Comparison of ENCODE assay signal across 27 mouse cellular contexts in the genomic region with DNA sequence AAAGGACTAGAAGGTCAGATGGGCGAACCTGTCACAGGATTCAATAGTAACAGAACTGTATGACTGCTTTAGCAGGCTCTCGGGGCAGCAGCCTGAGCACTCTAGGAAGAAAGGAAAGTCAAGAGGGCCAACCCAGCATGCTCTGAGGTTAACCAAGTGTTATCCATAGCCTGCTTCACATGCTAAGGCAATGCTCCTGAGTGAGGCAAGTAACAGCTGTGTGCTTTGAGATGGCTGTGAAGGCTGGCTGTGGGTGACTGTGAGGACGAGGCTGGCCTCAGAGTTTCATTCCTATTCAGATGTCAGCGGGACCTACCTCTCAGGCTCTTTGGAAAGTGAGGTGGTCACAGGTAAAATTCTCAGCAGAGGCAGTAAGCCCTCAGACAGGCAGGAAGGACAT. TPM values are rescaled to one million over a fixed set of nuclear protein-coding genes. Genes with fewer than 3 reads are reported as not detected.
DNase-seq lines count a peak whose midpoint lies in the region; ATAC-seq and TF ChIP-seq lines count a peak whose summit lies in the region.
"Had no signal": no experiment of that assay in that cellular context is flagged by ENCODE, and none has a peak within 500 bp of the region (broad histone marks: within the 10 kb centered on the region; RNA-seq: fewer than 3 reads in every experiment).

No protein-coding gene starts in this region.

- ATAC-seq in intestine, postnatal 0 days = no peak
- no peak for ATAC-seq in intestine, embryonic 16.5 days
- 0 out of 2 replicates have a peak, but pooled peaks have one; percentile 13 for ATAC-seq in liver, embryonic 15.5 days (ENCODE audit: insufficient read depth)
- ATAC-seq: forebrain, embryonic 16.5 days; hindbrain, postnatal 0 days; inflammation-experienced regulatory T-cells, adult 6 months had no signal

- 0 out of 2 replicates have a peak overlapping the region, but pooled peaks have one; percentile 17 for H3K27ac ChIP-seq in intestine, postnatal 0 days (ENCODE audit: low read depth, low read length)
- no peak overlapping the region for H3K27ac ChIP-seq in intestine, embryonic 16.5 days (ENCODE audit: low read length)
- H3K27ac ChIP-seq in liver, embryonic 15.5 days (replicated peaks) = no peak overlapping the region
- H3K27ac ChIP-seq in embryonic fibroblast, embryonic 13.5 days (ENCODE audit: insufficient read depth, low read length) = peak overlapping the region; percentile 39
- no peak overlapping the region for H3K27ac ChIP-seq in cerebellum, adult 2 months (ENCODE audit: insufficient read depth, low read length)
- H3K27ac ChIP-seq: forebrain, embryonic 12.5 days; heart, adult 2 months; heart, embryonic 10.5 days; heart, embryonic 13.5 days; hindbrain, embryonic 14.5 days; hindbrain, postnatal 0 days had no signal

- no peaks in the 10 kb centered on the region for H3K27me3 ChIP-seq in intestine, postnatal 0 days (replicated peaks; ENCODE audit: control insufficient read depth, insufficient read depth, low read length)
- no peaks in the 10 kb centered on the region for H3K27me3 ChIP-seq in intestine, embryonic 16.5 days (replicated peaks; ENCODE audit: control insufficient read depth, insufficient read depth, low read length)
- H3K27me3 ChIP-seq in liver, embryonic 15.5 days = no peaks in the 10 kb centered on the region
- H3K27me3 ChIP-seq in cerebellum, adult 2 months (ENCODE audit: control insufficient read depth, insufficient read depth, low read length) = no peaks in the 10 kb centered on the region
- H3K27me3 ChIP-seq: CH12.LX; forebrain, embryonic 12.5 days; heart, embryonic 13.5 days had no signal

- peaks cover 14% of the 10 kb centered on the region for H3K36me3 ChIP-seq in intestine, postnatal 0 days (ENCODE audit: control insufficient read depth, insufficient read depth)
- H3K36me3 ChIP-seq in intestine, embryonic 16.5 days (ENCODE audit: control insufficient read depth, insufficient read depth, low read length) = peaks cover 5% of the 10 kb centered on the region; the same call in 1 of the 2 replicates
- H3K36me3 ChIP-seq in liver, embryonic 15.5 days (replicated peaks) = peaks cover 59% of the 10 kb centered on the region

- no peak overlapping the region for H3K4me3 ChIP-seq in intestine, postnatal 0 days (ENCODE audit: low read depth, low read length)
- H3K4me3 ChIP-seq in intestine, embryonic 16.5 days (ENCODE audit: low read length) = no peak overlapping the region
- H3K4me3 ChIP-seq in liver, embryonic 15.5 days (replicated peaks) = no peak overlapping the region
- H3K4me3 ChIP-seq in embryonic fibroblast, embryonic 13.5 days (ENCODE audit: insufficient read depth, low read length) = no peak overlapping the region
- H3K4me3 ChIP-seq in cerebellum, adult 2 months (replicated peaks; ENCODE audit: insufficient read depth, low read depth, low read length) = no peak overlapping the region
- H3K4me3 ChIP-seq: erythroblast, embryonic 14.5 days; forebrain, embryonic 12.5 days; heart, adult 2 months; heart, embryonic 10.5 days; heart, embryonic 13.5 days had no signal

- no peaks in the 10 kb centered on the region for H3K9me3 ChIP-seq in intestine, postnatal 0 days (ENCODE audit: control insufficient read depth)
- H3K9me3 ChIP-seq in intestine, embryonic 16.5 days (ENCODE audit: control insufficient read depth, low read length) = no peaks in the 10 kb centered on the region
- no peaks in the 10 kb centered on the region for H3K9me3 ChIP-seq in liver, embryonic 15.5 days (replicated peaks)
- H3K9me3 ChIP-seq: forebrain, embryonic 12.5 days; G1E; heart, embryonic 10.5 days; heart, embryonic 13.5 days had no signal

- TF ChIP-seq POLR2A in embryonic fibroblast, embryonic 13.5 days (IDR thresholded peaks at IDR 0.05; ENCODE audit: low read depth, low read length) = no peak
- TF ChIP-seq POLR2A in cerebellum, adult 2 months (IDR thresholded peaks at IDR 0.05; ENCODE audit: borderline replicate concordance, insufficient read depth, low read length) = no peak

- H3K9ac ChIP-seq in intestine, postnatal 0 days (ENCODE audit: low read depth, low read length) = no peak overlapping the region
- no peak overlapping the region for H3K9ac ChIP-seq in intestine, embryonic 16.5 days (ENCODE audit: low read depth, low read length)
- H3K9ac ChIP-seq in liver, embryonic 15.5 days = no peak overlapping the region
- H3K9ac ChIP-seq: forebrain, embryonic 12.5 days; heart, embryonic 13.5 days; hindbrain, embryonic 14.5 days had no signal

- 80% methylated on average over 4 of the region's 4 CpGs for WGBS in intestine, postnatal 0 days
- 81% methylated on average over 4 of the region's 4 CpGs for WGBS in intestine, embryonic 16.5 days
- WGBS in liver, embryonic 15.5 days (ENCODE audit: insufficient replicate concordance) = 75% methylated on average over 4 of the region's 4 CpGs
- WGBS in cerebellum, adult 2 months = 81% methylated on average over 4 of the region's 4 CpGs

- TF ChIP-seq CTCF in intestine, postnatal 0 days (IDR thresholded peaks at IDR 0.05; ENCODE audit: low read depth) = no peak
- no peak for TF ChIP-seq CTCF in embryonic fibroblast, embryonic 13.5 days (IDR thresholded peaks at IDR 0.05; ENCODE audit: borderline replicate concordance, insufficient read depth, low read length)
- TF ChIP-seq CTCF in cerebellum, adult 2 months (IDR thresholded peaks at IDR 0.05; ENCODE audit: borderline replicate concordance, insufficient read depth, low read depth, low read length) = no peak

- DNase-seq in liver = no peak
- DNase-seq in cerebellum, adult 2 months = no peak
- DNase-seq: adrenal gland, adult 2 months; adrenal gland, postnatal 14 days; B cell, adult 2 months; cerebellum, adult 11-12 months; cerebellum, adult 9-10 months; cerebellum, postnatal 14 days; gastrocnemius, postnatal 10 days; gastrocnemius, postnatal 36 days; heart, adult 2 months; heart, postnatal 14 days; heart, postnatal 4 days had no signal

- H3K4me2 ChIP-seq in intestine, postnatal 0 days (replicated peaks; ENCODE audit: low read depth) = no peak overlapping the region
- no peak overlapping the region for H3K4me2 ChIP-seq in intestine, embryonic 16.5 days (ENCODE audit: low read depth, low read length)
- H3K4me2 ChIP-seq in liver, embryonic 15.5 days = no peak overlapping the region
- H3K4me2 ChIP-seq: forebrain, embryonic 12.5 days; heart, embryonic 13.5 days; hindbrain, embryonic 14.5 days had no signal

- H3K4me1 ChIP-seq in intestine, postnatal 0 days (replicated peaks; ENCODE audit: control insufficient read depth, insufficient read depth, low read length) = 0 out of 2 replicates have a peak, but pooled peaks cover 4% of the 10 kb centered on the region
- H3K4me1 ChIP-seq in intestine, embryonic 16.5 days (ENCODE audit: control insufficient read depth, insufficient read depth, low read length) = no peaks in the 10 kb centered on the region
- 0 out of 2 replicates have a peak, but pooled peaks cover 7% of the 10 kb centered on the region for H3K4me1 ChIP-seq in liver, embryonic 15.5 days (replicated peaks)
- peaks cover 2% of the 10 kb centered on the region; the same call in 1 of the 2 replicates for H3K4me1 ChIP-seq in embryonic fibroblast, embryonic 13.5 days (ENCODE audit: control insufficient read depth, insufficient read depth, low read length)
- H3K4me1 ChIP-seq in cerebellum, adult 2 months (ENCODE audit: control insufficient read depth, insufficient read depth, low read length) = no peaks in the 10 kb centered on the region
- H3K4me1 ChIP-seq: forebrain, embryonic 12.5 days; heart, embryonic 10.5 days; heart, embryonic 13.5 days had no signal

RNA-seq across cellular contexts. Expression of gene Scaf11, which starts 54.4 kb away (rescaled TPM):
- 47.8 and 57.4 TPM in 2 replicates for polyA plus RNA-seq in intestine, postnatal 0 days (2015; fragmentation: Nextera tagmentation; extraction: Ambion mirVana)
- polyA plus RNA-seq in intestine, embryonic 16.5 days (2015; fragmentation: Nextera tagmentation; extraction: Ambion mirVana) = 68.5 and 70.1 TPM in 2 replicates
- polyA plus RNA-seq in liver, embryonic 15.5 days (2015; fragmentation: Nextera tagmentation; extraction: Ambion mirVana) = 37.8 and 40.1 TPM in 2 replicates
- polyA plus RNA-seq in embryonic fibroblast, embryonic 13.5 days (2011; ENCODE audit: insufficient read length, low read depth, missing spikeins) = 82.5 and 103 TPM in 2 replicates
- polyA plus RNA-seq in cerebellum, adult 2 months (2012; rRNA removed) = 40.4 and 40.8 TPM in 2 replicates

Comparison
In these comparisons a context has a peak if more than half of its experiments do, and no peak if none do; other contexts are left out.
1. H3K27ac ChIP-seq: peak in intestine, postnatal 0 days (single experiment) and embryonic fibroblast, embryonic 13.5 days (single experiment); none in intestine, embryonic 16.5 days (single experiment), liver, embryonic 15.5 days (single experiment) and cerebellum, adult 2 months (single experiment).